23 mouse cellular contexts compared by ENCODE assay signal in genomic region chr16:30894086-30894485, GRCm38 (mm10).
"Had no signal": no experiment of that assay in that cellular context is flagged by ENCODE, and none has a peak within 500 bp of the region (broad histone marks: within the 10 kb centered on the region; RNA-seq: fewer than 3 reads in every experiment).

No protein-coding gene starts in this region.

- DNase-seq: gastrocnemius, adult 2 months; gastrocnemius, postnatal 14 days; gastrocnemius, postnatal 36 days; heart, adult 2 months; heart, postnatal 10 days; heart, postnatal 36 days; kidney, adult 11 months; kidney, adult 2 months; kidney, adult 9 months; kidney, postnatal 14 days; kidney, postnatal 36 days; layer of hippocampus, adult 9-11 months; layer of hippocampus, postnatal 36 days; liver; liver, embryonic 13.5 days had no signal

- H3K36me3 ChIP-seq: heart, embryonic 12.5 days; hindbrain, embryonic 13.5 days; hindbrain, embryonic 15.5 days; kidney, embryonic 15.5 days; limb, embryonic 10.5 days; limb, embryonic 12.5 days; liver, embryonic 13.5 days had no signal

- H3K9me3 ChIP-seq: hindbrain, embryonic 15.5 days; limb, embryonic 10.5 days; limb, embryonic 12.5 days; liver, embryonic 13.5 days had no signal

- H3K4me3 ChIP-seq: gastrocnemius, adult 2 months; heart, adult 2 months; heart, embryonic 12.5 days; hindbrain, embryonic 13.5 days; hindbrain, embryonic 15.5 days; kidney, embryonic 15.5 days; limb, embryonic 10.5 days; limb, embryonic 12.5 days; liver, embryonic 13.5 days had no signal

- H3K27me3 ChIP-seq: heart, embryonic 12.5 days; hindbrain, embryonic 13.5 days; hindbrain, embryonic 15.5 days; kidney, embryonic 15.5 days; limb, embryonic 12.5 days; liver, embryonic 13.5 days had no signal

- H3K27ac ChIP-seq: gastrocnemius, adult 2 months; heart, adult 2 months; hindbrain, embryonic 13.5 days; hindbrain, embryonic 15.5 days; hindbrain, postnatal 0 days; kidney, embryonic 15.5 days; kidney, postnatal 0 days; limb, embryonic 10.5 days; limb, embryonic 12.5 days; liver, embryonic 13.5 days had no signal

- H3K4me1 ChIP-seq: heart, embryonic 12.5 days; hindbrain, embryonic 13.5 days; hindbrain, embryonic 15.5 days; kidney, embryonic 15.5 days; limb, embryonic 10.5 days; limb, embryonic 12.5 days; liver, embryonic 13.5 days had no signal
